Mouse (Mus musculus) kidney, postnatal 0 days (tissue): ENCODE data around the gene Apol6. TPM values are rescaled to one million over a fixed set of nuclear protein-coding genes. Genes with fewer than 3 reads are reported as not detected.

Experiments used
- ATAC-seq: fragments of 200-750 bp; cut with Nextera tagmentation; replicated peaks from 2 replicates; pipeline ENCODE4 v1.8.0; 2017; ENCODE audit warnings: low read depth, moderate number of reproducible peaks, moderate TSS enrichment, moderate library complexity; ENCODE audit not compliant: low FRiP score
- DNase-seq: peaks from one replicate; pipeline ENCODE4 v3.0.0-alpha.2; 2016; ENCODE audit warnings: low spot score
- H3K27ac ChIP-seq: fragments of 300-500 bp; sonication (generic); 2 replicates; pipeline ENCODE4 v1.5.1; 2014; ENCODE audit warnings: mild to moderate bottlenecking
- H3K27me3 ChIP-seq: fragments of 300-500 bp; sonication (generic); 2 replicates; pipeline ENCODE4 v1.6.1; 2014; ENCODE audit warnings: low read length, mixed read lengths; ENCODE audit not compliant: insufficient read depth
- H3K36me3 ChIP-seq: fragments of 300-500 bp; sonication (generic); 2 replicates; pipeline ENCODE4 v1.6.1; 2014; ENCODE audit warnings: low read length, mixed read lengths; ENCODE audit not compliant: insufficient read depth
- H3K4me1 ChIP-seq: fragments of 300-500 bp; sonication (generic); replicated peaks from 2 replicates; pipeline ENCODE4 v1.6.1; 2014; ENCODE audit warnings: antibody characterized with exemption, low read length, mixed read lengths; ENCODE audit not compliant: insufficient read depth
- H3K4me2 ChIP-seq: fragments of 300-500 bp; sonication (generic); 2 replicates; pipeline ENCODE4 v1.6.1; 2014; ENCODE audit warnings: mild to moderate bottlenecking, low read length, moderate library complexity, mixed read lengths
- H3K4me3 ChIP-seq: fragments of 300-500 bp; sonication (generic); replicated peaks from 2 replicates; pipeline ENCODE4 v1.5.1; 2014; ENCODE audit warnings: low read depth, low read length
- H3K9ac ChIP-seq: fragments of 300-500 bp; sonication (generic); 2 replicates; pipeline ENCODE4 v1.6.1; 2014; ENCODE audit warnings: low read depth, low read length
- H3K9me3 ChIP-seq: fragments of 300-500 bp; sonication (generic); replicated peaks from 2 replicates; pipeline ENCODE4 v1.6.1; 2016; ENCODE audit warnings: low read length, inconsistent platforms, mixed read lengths
- CTCF ChIP-seq: IDR thresholded peaks from 2 replicates; pipeline ENCODE4 v1.5.1; 2016; ENCODE audit warnings: antibody characterized with exemption, low read depth, mild to moderate bottlenecking, moderate library complexity
- WGBS: fragments of 180-500 bp; shearing (Covaris S2); extraction: QIAGEN DNeasy Blood & Tissue Kit; methylation state at CpG from one replicate; pipeline ENCODE4 v1.1.7; 2014; 5-methylcytosine and 5-hydroxymethylcytosine counted together
- polyA plus RNA-seq: library from polyadenylated mRNA; unstranded; fragments of >200 nt; fragmentation: Nextera tagmentation; extraction: Ambion mirVana; gene quantifications from 2 replicates; pipeline ENCODE4 v1.2.1, GENCODE M21; 2015

The Apol6 gene
- polyA plus RNA-seq, 1 experiment from 2014 or later, result 0.08 TPM

- no peak for DNase-seq
- Histone ChIP-seq H3K9me3 (no peaks in the 10 kb centered on the region), H3K9ac (0 out of 2 replicates have a peak overlapping the region, but pooled peaks have one; percentile 6), H3K36me3 (no peaks in the 10 kb centered on the region), H3K27ac (peak overlapping the region; percentile 81), H3K4me1 (peaks cover 22% of the 10 kb centered on the region), H3K4me2 (no peak overlapping the region), H3K27me3 (no peaks in the 10 kb centered on the region), H3K4me3 (no peak overlapping the region)
- ATAC-seq, result no peak
- 4% methylated on average over 2 of the region's 2 CpGs for WGBS
- TF ChIP-seq CTCF, result no peak
Observed at GRCm38 (mm10) chr15:77036989-77037277, 7.6 kb upstream of the Apol6 start.

DNA sequence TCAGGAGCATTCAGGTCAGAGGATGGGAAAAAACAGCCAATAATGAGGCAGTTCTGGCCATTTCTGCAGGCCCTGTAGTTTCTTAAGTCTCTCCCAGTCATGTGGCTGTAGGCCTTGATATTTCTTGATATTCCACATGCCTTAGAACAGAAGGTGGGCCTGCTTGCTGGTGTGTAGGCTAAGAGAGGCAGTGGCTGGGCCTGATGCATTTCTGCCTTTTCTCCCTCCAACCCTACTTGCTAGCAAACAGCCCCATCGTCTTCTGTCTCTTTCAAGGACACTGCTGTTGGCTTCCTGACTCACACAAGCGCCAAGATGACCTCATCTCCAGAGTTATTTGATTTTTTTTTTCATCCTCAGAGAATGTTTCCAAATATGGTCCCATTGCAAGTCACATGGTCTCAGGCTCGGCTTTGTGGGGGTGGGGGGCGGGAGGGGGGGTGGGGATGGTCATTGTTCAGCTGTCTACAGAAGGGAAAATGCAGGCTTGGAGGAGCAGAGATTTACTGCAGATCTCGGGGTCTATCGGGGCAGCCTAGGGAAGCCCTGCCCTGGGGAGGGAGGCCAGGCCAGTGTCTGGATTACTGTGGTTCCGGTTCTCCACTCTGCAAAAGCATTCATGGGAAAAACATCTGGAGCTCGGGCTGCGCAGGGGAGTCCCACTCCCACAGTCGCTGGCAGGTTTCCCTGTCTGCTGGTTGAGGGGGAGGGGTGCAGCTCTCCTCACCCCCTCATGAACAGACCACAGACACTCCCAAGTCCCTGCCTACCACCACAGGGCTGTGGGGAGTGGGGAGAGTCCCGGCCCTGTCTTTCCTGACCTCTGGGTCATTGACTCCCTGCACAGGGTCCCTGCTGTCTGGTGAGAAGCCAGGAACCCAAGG, 7.0 kb upstream of the Apol6 start:
- 7% methylated on average over 10 of the region's 11 CpGs for WGBS
- H3K27ac ChIP-seq, result peak overlapping the region; percentile 81
- ATAC-seq (peak; percentile 77), DNase-seq (peak; percentile 95)
- H3K4me1 ChIP-seq, result peaks cover 22% of the 10 kb centered on the region
- H3K9me3 ChIP-seq, result no peaks in the 10 kb centered on the region
- no peak for TF ChIP-seq CTCF
- no peak overlapping the region for H3K4me2 ChIP-seq
- H3K4me3 ChIP-seq, result no peak overlapping the region
- H3K9ac ChIP-seq, result no peak overlapping the region
- H3K27me3 ChIP-seq, result no peaks in the 10 kb centered on the region
- H3K36me3 ChIP-seq, result no peaks in the 10 kb centered on the region

GRCm38 (mm10) chr15:77039211-77039700, 5.3 kb upstream of the Apol6 start:
- H3K36me3 ChIP-seq, result no peaks in the 10 kb centered on the region
- ATAC-seq, result no peak
- H3K4me1 ChIP-seq, result peaks cover 22% of the 10 kb centered on the region
- H3K9me3 ChIP-seq, result no peaks in the 10 kb centered on the region
- H3K27me3 ChIP-seq, result no peaks in the 10 kb centered on the region
- H3K4me2 ChIP-seq, result no peak overlapping the region
- no peak overlapping the region for H3K9ac ChIP-seq
- H3K4me3 ChIP-seq, result no peak overlapping the region
- 70% methylated on average over 8 of the region's 9 CpGs for WGBS
- no peak overlapping the region for H3K27ac ChIP-seq
- no peak for TF ChIP-seq CTCF
- DNase-seq, result no peak

- no peak for DNase-seq
- Histone ChIP-seq H3K36me3 (no peaks in the 10 kb centered on the region), H3K4me2 (no peak overlapping the region), H3K9me3 (no peaks in the 10 kb centered on the region), H3K4me3 (no peak overlapping the region), H3K4me1 (peaks cover 22% of the 10 kb centered on the region), H3K27ac (no peak overlapping the region), H3K9ac (no peak overlapping the region), H3K27me3 (no peaks in the 10 kb centered on the region)
- no peak for TF ChIP-seq CTCF
- WGBS, result 69% methylated on average over 3 of the region's 3 CpGs
- no peak for ATAC-seq
Observed at GRCm38 (mm10) chr15:77040784-77041183, 3.7 kb upstream of the Apol6 start.

DNA sequence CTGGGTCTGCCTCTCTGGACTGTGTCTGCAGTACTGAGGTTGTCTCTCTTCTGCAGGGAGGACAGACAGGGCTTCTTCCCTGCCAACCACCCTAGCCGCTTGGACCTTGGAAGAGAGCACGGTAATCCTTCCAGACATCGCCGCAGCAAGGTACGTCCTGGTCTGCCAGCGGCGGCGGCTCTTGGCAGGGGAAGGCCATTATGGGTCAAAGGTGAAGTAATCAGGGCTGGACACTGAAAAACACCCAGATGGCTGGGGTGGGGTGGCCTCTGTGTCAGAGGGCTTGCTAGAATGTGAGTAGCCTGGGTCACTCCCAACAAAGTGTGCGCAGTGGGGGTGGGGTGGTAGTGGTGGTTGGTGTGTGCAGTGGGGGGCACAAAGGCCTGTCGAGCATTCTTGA, 1.1 kb downstream of the Apol6 start:
- Histone ChIP-seq H3K9ac (no peak overlapping the region), H3K9me3 (no peaks in the 10 kb centered on the region), H3K4me2 (no peak overlapping the region), H3K27ac (no peak overlapping the region), H3K4me3 (no peak overlapping the region), H3K36me3 (no peaks in the 10 kb centered on the region), H3K27me3 (no peaks in the 10 kb centered on the region), H3K4me1 (no peaks in the 10 kb centered on the region)
- TF ChIP-seq CTCF, result no peak
- no peak for ATAC-seq
- DNase-seq, result no peak
- WGBS, result 56% methylated on average over 10 of the region's 10 CpGs

- no peak within 1 kb of the TSS for H3K9ac ChIP-seq
- no peak for ATAC-seq
- no peak within 1 kb of the TSS for H3K27ac ChIP-seq
- no peak for TF ChIP-seq CTCF
- no peaks in the 10 kb centered on the region for H3K9me3 ChIP-seq
- H3K27me3 ChIP-seq, result no peaks in the 10 kb centered on the region
- no peak for DNase-seq
- no peak within 1 kb of the TSS for H3K4me3 ChIP-seq
- H3K4me1 ChIP-seq, result no peaks in the 10 kb centered on the region
- H3K36me3 ChIP-seq, result no peaks in the 10 kb centered on the region
- 93% methylated on average over 10 of the region's 10 CpGs for WGBS
- no peak within 1 kb of the TSS for H3K4me2 ChIP-seq
Observed at GRCm38 (mm10) chr15:77050570-77050969, 6.0 kb downstream of the Apol6 start, which contains the start of gene Mb. Gene Mb (minus strand): TSS chr15:77050670.
